Comparison of ENCODE assay signal across 18 mouse cellular contexts in the genomic region with DNA sequence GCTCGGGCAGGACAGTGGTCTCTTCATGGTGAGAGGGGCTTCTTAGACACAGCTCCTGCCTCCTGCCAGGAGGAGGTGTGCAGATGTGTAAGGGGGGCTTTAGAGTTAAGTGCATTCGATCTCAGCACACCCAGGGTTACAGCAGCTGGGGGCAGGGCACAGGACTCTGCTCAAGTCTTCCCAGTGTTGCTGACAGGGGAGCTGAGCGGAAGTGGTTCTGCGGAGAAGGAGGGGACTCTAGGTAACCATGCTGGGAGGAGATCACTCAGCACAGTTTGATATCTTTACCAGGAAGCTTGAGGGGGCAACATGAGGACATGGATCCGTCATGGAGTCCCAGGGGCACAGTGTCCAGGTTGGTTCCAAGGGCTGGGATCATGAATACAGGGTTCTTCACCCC. TPM values are rescaled to one million over a fixed set of nuclear protein-coding genes. Genes with fewer than 3 reads are reported as not detected.
DNase-seq lines count a peak whose midpoint lies in the region; ATAC-seq lines count a peak whose summit lies in the region.
"Had no signal": no experiment of that assay in that cellular context is flagged by ENCODE, and none has a peak within 500 bp of the region (broad histone marks: within the 10 kb centered on the region; RNA-seq: fewer than 3 reads in every experiment).

No protein-coding gene starts in this region.

- no peak for DNase-seq in kidney, adult 11 months
- peak; percentile 33 for DNase-seq in T-cell, adult 2 months (ENCODE audit: low spot score)
- peak; percentile 60 for DNase-seq in thymus, postnatal 14 days
- DNase-seq in Muller cell, postnatal 12 days (ENCODE audit: inconsistent ontology term) = no peak
- no peak for DNase-seq in ovary, postnatal 10 days (ENCODE audit: low spot score)
- DNase-seq in right cerebral cortex, postnatal 14 days = no peak
- DNase-seq: B cell, adult 2 months; cerebellum, postnatal 10 days; embryo, embryonic 11 days; heart, postnatal 36 days; right cerebral cortex, postnatal 25 days had no signal

- ATAC-seq in kidney, embryonic 16.5 days (ENCODE audit: low FRiP score, low TSS enrichment) = no peak
- peak; percentile 68 for ATAC-seq in megakaryocyte progenitor cell, adult 5-6 weeks (replicated peaks; ENCODE audit: poor library complexity)
- ATAC-seq: forebrain, embryonic 14.5 days had no signal

- H3K27ac ChIP-seq in kidney, embryonic 16.5 days (ENCODE audit: low read length) = peak overlapping the region; percentile 24; the same call in 1 of the 2 replicates
- H3K27ac ChIP-seq: heart, embryonic 13.5 days; kidney, postnatal 0 days; layer of hippocampus, adult 2 months; neural tube, embryonic 12.5 days had no signal

- no peak overlapping the region for H3K4me3 ChIP-seq in kidney, embryonic 16.5 days (ENCODE audit: low read length)
- H3K4me3 ChIP-seq: heart, embryonic 13.5 days; layer of hippocampus, adult 2 months; neural tube, embryonic 12.5 days had no signal

- no peaks in the 10 kb centered on the region for H3K4me1 ChIP-seq in kidney, embryonic 16.5 days (ENCODE audit: insufficient read depth, low read length)
- H3K4me1 ChIP-seq: neural tube, embryonic 12.5 days had no signal

- no peak overlapping the region for H3K4me2 ChIP-seq in kidney, embryonic 16.5 days (replicated peaks; ENCODE audit: low read depth, low read length)
- H3K4me2 ChIP-seq: heart, embryonic 13.5 days; neural tube, embryonic 12.5 days had no signal

- no peaks in the 10 kb centered on the region for H3K36me3 ChIP-seq in kidney, embryonic 16.5 days (ENCODE audit: insufficient read depth, low read length)
- H3K36me3 ChIP-seq: neural tube, embryonic 12.5 days had no signal

- WGBS in kidney, embryonic 16.5 days = 70% methylated on average over 5 of the region's 5 CpGs

- no peaks in the 10 kb centered on the region for H3K27me3 ChIP-seq in kidney, embryonic 16.5 days (ENCODE audit: insufficient read depth, low read length)
- H3K27me3 ChIP-seq: heart, embryonic 13.5 days; neural tube, embryonic 12.5 days had no signal

- H3K9me3 ChIP-seq in kidney, embryonic 16.5 days (ENCODE audit: low read length) = no peaks in the 10 kb centered on the region
- H3K9me3 ChIP-seq: heart, embryonic 13.5 days; neural tube, embryonic 12.5 days had no signal

- no peak overlapping the region for H3K9ac ChIP-seq in kidney, embryonic 16.5 days (replicated peaks; ENCODE audit: low read length)
- H3K9ac ChIP-seq: heart, embryonic 13.5 days; neural tube, embryonic 12.5 days had no signal

RNA-seq across cellular contexts. Expression of a gene that starts 11.6 kb away (rescaled TPM):
- polyA plus RNA-seq in kidney, embryonic 16.5 days (2015; fragmentation: Nextera tagmentation; extraction: Ambion mirVana) = 30.3 and 30.8 TPM in 2 replicates
- 50.4 and 51.5 TPM in 2 replicates for total RNA-seq in megakaryocyte progenitor cell, adult 5-6 weeks (2015)
- 26.9 and 31.3 TPM in 2 replicates for total RNA-seq in megakaryocyte progenitor cell, adult 5-6 weeks (2017)

Comparison
In these comparisons a context has a peak if more than half of its experiments do, and no peak if none do; other contexts are left out.
1. DNase-seq: peak in T-cell, adult 2 months (single experiment) and thymus, postnatal 14 days (single experiment); none in kidney, adult 11 months (single experiment), Muller cell, postnatal 12 days (single experiment), ovary, postnatal 10 days (single experiment) and right cerebral cortex, postnatal 14 days (single experiment).